8 mouse cellular contexts compared by ENCODE assay signal in the genomic region with DNA sequence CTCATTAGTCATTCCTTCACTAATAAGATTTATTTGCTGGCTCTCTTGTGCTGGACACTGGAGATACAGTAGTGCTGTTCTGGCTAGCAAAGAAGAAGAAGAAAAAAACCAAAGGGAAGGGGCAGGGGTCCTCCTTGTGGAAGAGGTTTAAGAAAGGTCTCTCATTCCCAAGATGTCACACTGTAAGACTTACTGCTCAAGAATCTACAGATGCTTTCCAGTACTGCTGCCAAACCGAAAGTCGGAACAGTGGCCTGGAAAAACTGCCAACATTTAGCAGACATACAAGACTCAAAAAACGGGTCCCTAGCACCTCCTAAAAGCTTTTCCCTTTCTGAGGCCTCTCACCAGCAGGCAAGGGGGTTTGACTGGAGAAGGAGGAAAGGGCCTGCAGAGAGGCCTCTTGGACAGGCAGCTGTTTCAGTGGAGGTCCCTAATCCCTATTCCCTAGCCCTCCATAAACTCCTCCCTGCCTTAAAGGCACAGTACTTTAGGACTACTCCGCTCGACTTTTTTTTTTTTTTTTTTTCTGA. TPM values are rescaled to one million over a fixed set of nuclear protein-coding genes. Genes with fewer than 3 reads are reported as not detected.
DNase-seq lines count a peak whose midpoint lies in the region; ATAC-seq and TF ChIP-seq lines count a peak whose summit lies in the region.

No protein-coding gene starts in this region.

- DNase-seq in cerebellum, adult 11-12 months, result peak; percentile 4
- no peak for DNase-seq in cerebellum, adult 9-10 months
- peak; percentile 62 for DNase-seq in embryonic facial prominence, embryonic 10.5 days (ENCODE audit: low spot score)
- DNase-seq in heart, adult 2 months, result peak; percentile 52 to 55
- DNase-seq in kidney, adult 18-20 months, result peak; percentile 26
- DNase-seq in limb, embryonic 14.5 days (ENCODE audit: low spot score), result peak; percentile 93
- DNase-seq in spleen, postnatal 14 days (ENCODE audit: low spot score in 2 of 2), result no peak

- H3K9ac ChIP-seq in heart, adult 2 months (ENCODE audit: low read depth, low read length), result no peak overlapping the region
- H3K9ac ChIP-seq in limb, embryonic 14.5 days (ENCODE audit: low read depth, low read length, severe bottlenecking), result no peak overlapping the region

- peaks cover 6% of the 10 kb centered on the region for H3K4me1 ChIP-seq in embryonic facial prominence, embryonic 10.5 days
- no peaks in the 10 kb centered on the region for H3K4me1 ChIP-seq in heart, adult 2 months (ENCODE audit: control insufficient read depth, insufficient read depth, low read length)
- H3K4me1 ChIP-seq in limb, embryonic 14.5 days (ENCODE audit: control insufficient read depth, insufficient read depth, low read length), result peaks cover 4% of the 10 kb centered on the region; the same call in 1 of the 2 replicates

- intact Hi-C loops in heart, adult 2 months (cut with DNase I), result no loop called here

- H3K4me2 ChIP-seq in limb, embryonic 14.5 days (replicated peaks; ENCODE audit: low read depth, low read length, severe bottlenecking), result peak overlapping the region; percentile 16
- peak overlapping the region; percentile 68 for H3K4me2 ChIP-seq in myocyte (ENCODE audit: low read depth)

- no peaks in the 10 kb centered on the region for H3K79me2 ChIP-seq in heart, adult 2 months (replicated peaks; ENCODE audit: control insufficient read depth, insufficient read depth, low read length)
- H3K79me2 ChIP-seq in myocyte (ENCODE audit: control insufficient read depth, insufficient read depth), result no peaks in the 10 kb centered on the region

- H3K36me3 ChIP-seq in embryonic facial prominence, embryonic 10.5 days (replicated peaks), result no peaks in the 10 kb centered on the region
- H3K36me3 ChIP-seq in heart, adult 2 months (ENCODE audit: control insufficient read depth, insufficient read depth, low read length), result no peaks in the 10 kb centered on the region
- H3K36me3 ChIP-seq in limb, embryonic 14.5 days (ENCODE audit: control insufficient read depth, insufficient read depth, low read length), result no peaks in the 10 kb centered on the region
- H3K36me3 ChIP-seq in myocyte (ENCODE audit: control insufficient read depth, insufficient read depth), result no peaks in the 10 kb centered on the region

- no peak overlapping the region for H3ac ChIP-seq in myocyte (ENCODE audit: control insufficient read depth, insufficient read length)

- TF ChIP-seq CTCF in heart, adult 2 months (IDR thresholded peaks at IDR 0.05), result no peak

- H3K4me3 ChIP-seq in embryonic facial prominence, embryonic 10.5 days, result no peak overlapping the region
- H3K4me3 ChIP-seq in heart, adult 2 months, result 0 out of 2 replicates have a peak overlapping the region, but pooled peaks have one; percentile 23
- no peak overlapping the region for H3K4me3 ChIP-seq in limb, embryonic 14.5 days (replicated peaks; ENCODE audit: low read length)
- no peak overlapping the region for H3K4me3 ChIP-seq in myocyte

- peak; percentile 95 for ATAC-seq in limb, embryonic 14.5 days (ENCODE audit: low FRiP score, low read depth)

- no peak for TF ChIP-seq EP300 in heart, adult 2 months (IDR thresholded peaks at IDR 0.05; ENCODE audit: insufficient read depth, low read depth, low read length)

- no peak overlapping the region for H3K27ac ChIP-seq in embryonic facial prominence, embryonic 10.5 days (replicated peaks)
- no peak overlapping the region; the same call in 1 of the 2 replicates for H3K27ac ChIP-seq in heart, adult 2 months
- peak overlapping the region; percentile 73 for H3K27ac ChIP-seq in limb, embryonic 14.5 days (replicated peaks; ENCODE audit: low read depth, low read length)

- 25% methylated on average over 5 of the region's 5 CpGs for WGBS in embryonic facial prominence, embryonic 10.5 days
- WGBS in heart, adult 2 months, result 24% methylated on average over 5 of the region's 5 CpGs
- 20% methylated on average over 5 of the region's 5 CpGs for WGBS in limb, embryonic 14.5 days

- H3K9me3 ChIP-seq in embryonic facial prominence, embryonic 10.5 days, result no peaks in the 10 kb centered on the region
- no peaks in the 10 kb centered on the region for H3K9me3 ChIP-seq in limb, embryonic 14.5 days (ENCODE audit: control insufficient read depth, low read length)

- no peak for TF ChIP-seq POLR2A in heart, adult 2 months (IDR thresholded peaks at IDR 0.05; ENCODE audit: insufficient read depth, low read depth, low read length)
- no peak for TF ChIP-seq POLR2A in limb, embryonic 14.5 days (IDR thresholded peaks at IDR 0.05; ENCODE audit: borderline replicate concordance, extremely low read depth, insufficient read depth, insufficient read length)
- no peak for TF ChIP-seq POLR2A in myocyte (IDR thresholded peaks at IDR 0.05; ENCODE audit: insufficient read length, low read depth)

- no peaks in the 10 kb centered on the region for H3K27me3 ChIP-seq in embryonic facial prominence, embryonic 10.5 days (replicated peaks; ENCODE audit: low read depth, poor library complexity, severe bottlenecking)
- H3K27me3 ChIP-seq in heart, adult 2 months (ENCODE audit: control insufficient read depth, insufficient read depth, low read length), result no peaks in the 10 kb centered on the region
- no peaks in the 10 kb centered on the region for H3K27me3 ChIP-seq in limb, embryonic 14.5 days (ENCODE audit: control insufficient read depth, insufficient read depth, low read length)
- H3K27me3 ChIP-seq in myocyte (ENCODE audit: control insufficient read depth, insufficient read depth, insufficient read length), result no peaks in the 10 kb centered on the region

TF ChIP-seq in myocyte, 11 proteins besides CTCF, POLR2A, EP300 and RAD21:
- TF ChIP-seq MYOD1 (IDR thresholded peaks at IDR 0.05; ENCODE audit: control insufficient read depth in 1 of 3, insufficient read length in 2 of 3, low read depth in 2 of 3) (peak in 2 of 3 experiments; percentile 8), USF1 (IDR thresholded peaks at IDR 0.05; ENCODE audit: low read depth) (no peak), TCF12 (IDR thresholded peaks at IDR 0.05; ENCODE audit: insufficient read depth, poor library complexity, severe bottlenecking) (no peak), REST (IDR thresholded peaks at IDR 0.05; ENCODE audit: insufficient read depth, insufficient read length) (no peak), MYOG (IDR thresholded peaks at IDR 0.05; ENCODE audit: control insufficient read depth in 1 of 3, insufficient read depth in 1 of 3, insufficient read length in 2 of 3, low read depth in 2 of 3) (peak in 1 of 3 experiments; percentile 10), E2F4 (IDR thresholded peaks at IDR 0.05; ENCODE audit: insufficient read depth) (no peak)

RNA-seq across cellular contexts. Expression of a gene that starts 45.9 kb away (rescaled TPM):
- 328 and 337 TPM in 2 replicates for polyA plus RNA-seq in embryonic facial prominence, embryonic 10.5 days (2016; fragmentation: Nextera tagmentation; extraction: Ambion mirVana)
- 10 to 100 TPM; 20.9 to 21.9 TPM for total RNA-seq in heart, adult 2 months (2021)
- 15.0 and 19.3 TPM in 2 replicates for polyA plus RNA-seq in heart, adult 2 months (2012; rRNA removed)
- polyA plus RNA-seq in limb, embryonic 14.5 days (2012; rRNA removed), result 136 and 167 TPM in 2 replicates
- polyA plus RNA-seq in limb, embryonic 14.5 days (2014; fragmentation: Nextera tagmentation; extraction: Ambion mirVana), result 296 and 314 TPM in 2 replicates
- 43.9 TPM for polyA plus RNA-seq in myocyte (2012; fragmentation: generic; extraction: Trizol)

Comparison
In these comparisons a context has a peak if more than half of its experiments do, and no peak if none do; other contexts are left out.
1. DNase-seq: peak in cerebellum, adult 11-12 months (single experiment), embryonic facial prominence, embryonic 10.5 days (single experiment), heart, adult 2 months (2 of 2), kidney, adult 18-20 months (single experiment) and limb, embryonic 14.5 days (single experiment); none in cerebellum, adult 9-10 months (single experiment) and spleen, postnatal 14 days (0 of 2).